Mouse (Mus musculus): ENCODE measurements around the gene Zfp462. TPM values are rescaled to one million over a fixed set of nuclear protein-coding genes. Genes with fewer than 3 reads are reported as not detected.

Zfp462 gene
- polyA plus RNA-seq, 1 experiment from 2014 or later: 5.1 TPM

DNA sequence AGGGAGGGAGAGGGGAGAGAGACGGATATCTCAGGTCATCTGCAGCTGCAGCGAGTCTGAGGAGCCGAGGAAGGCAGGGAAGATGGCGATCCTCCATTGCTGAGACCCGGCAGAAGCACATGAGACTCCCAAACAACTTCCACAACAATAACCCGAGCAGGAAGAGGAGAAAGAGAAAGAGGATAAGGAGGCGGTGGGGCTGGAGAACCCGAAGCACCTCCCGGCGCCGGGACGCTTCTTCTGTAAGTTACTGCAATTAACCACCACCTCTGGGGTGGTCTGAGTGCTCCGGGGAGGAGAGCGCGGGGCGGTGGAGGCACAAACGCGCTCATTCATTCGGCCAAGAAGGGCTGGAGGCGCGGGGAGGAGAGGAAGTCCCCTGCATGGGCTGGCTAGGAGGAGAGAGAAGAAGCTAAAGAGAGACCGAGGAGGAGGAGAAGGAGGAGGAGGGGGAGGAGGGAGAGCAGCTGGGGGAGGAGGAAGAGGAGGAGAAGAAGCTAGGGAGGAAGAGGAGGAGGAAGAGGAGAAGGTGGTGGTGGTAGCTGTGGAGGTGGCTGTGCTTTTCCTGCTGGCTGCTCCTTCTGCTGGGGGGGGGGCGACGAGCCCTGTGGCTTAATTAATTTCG lies 3.3 kb downstream of the Zfp462 start:
- DNase-seq (ENCODE audit: low spot score): no peak
- Histone ChIP-seq H3K36me3 (ENCODE audit: control insufficient read depth, insufficient read depth, low read length) (no peaks in the 10 kb centered on the region), H3K4me2 (ENCODE audit: low read length) (peak overlapping the region; percentile 91), H3K27ac (ENCODE audit: low read depth) (peak overlapping the region; percentile 97), H3K9ac (ENCODE audit: low read length) (peak overlapping the region; percentile 84), H3K4me1 (replicated peaks; ENCODE audit: control insufficient read depth, insufficient read depth, low read length) (peaks cover 18% of the 10 kb centered on the region), H3K4me3 (ENCODE audit: low read depth, low read length) (peak overlapping the region; percentile 85), H3K9me3 (ENCODE audit: control insufficient read depth, low read length) (no peaks in the 10 kb centered on the region), H3K27me3 (replicated peaks; ENCODE audit: control insufficient read depth, insufficient read depth, low read length) (no peaks in the 10 kb centered on the region)
- WGBS: under 1% methylated on average over 24 of the region's 25 CpGs
- ATAC-seq (replicated peaks; ENCODE audit: low FRiP score, low TSS enrichment, low read depth): peak; percentile 44; the same call in 1 of the 2 replicates

DNA sequence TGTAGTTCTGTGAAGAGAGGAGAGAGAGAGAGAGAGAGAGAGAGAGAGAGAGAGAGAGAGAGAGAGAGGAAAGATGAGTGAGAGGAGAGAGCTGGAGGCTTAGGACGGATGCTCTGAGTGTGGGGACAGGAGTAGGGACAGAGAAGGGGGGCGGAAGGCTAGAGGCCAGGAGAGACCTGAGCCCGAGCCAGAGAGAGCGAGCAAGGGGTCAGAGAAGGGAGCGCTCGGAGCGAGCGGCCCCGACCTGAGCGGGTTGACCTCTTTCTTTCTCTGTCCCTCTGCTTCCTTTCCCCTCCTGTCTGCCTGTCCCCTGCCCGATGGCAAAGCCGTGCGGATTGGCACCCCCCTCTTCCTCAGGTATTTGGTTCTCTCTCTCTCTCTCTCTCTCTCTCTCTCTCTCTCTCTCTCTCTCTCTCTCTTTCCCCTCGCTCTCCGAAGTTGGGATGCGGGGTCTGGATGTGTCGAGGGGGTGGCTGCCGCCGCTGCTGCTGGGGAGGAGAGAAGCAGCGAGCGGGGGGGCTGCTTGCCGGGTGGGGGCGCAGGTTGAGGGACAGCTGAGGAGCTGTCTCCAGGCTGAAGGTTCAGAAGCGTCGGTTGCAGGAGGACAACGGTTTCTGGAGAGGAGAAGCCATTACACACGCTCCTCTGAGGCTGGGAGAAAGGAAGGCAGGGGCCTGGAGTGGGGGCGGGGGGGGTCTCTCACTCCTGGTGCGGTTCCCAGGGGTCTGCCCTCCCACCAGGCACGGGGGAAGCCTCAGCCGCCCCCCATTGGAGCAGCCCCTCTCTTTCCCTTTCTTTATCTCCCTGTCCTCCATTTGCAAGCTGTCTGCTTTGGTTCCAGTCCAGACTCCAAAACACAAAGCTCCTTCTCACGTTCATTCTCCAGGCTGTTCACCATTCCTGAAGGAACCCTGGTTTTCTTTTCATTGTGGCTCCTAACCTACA lies 4.0 kb downstream of the Zfp462 start:
- H3K9ac ChIP-seq (ENCODE audit: low read length): peak overlapping the region; percentile 84
- H3K9me3 ChIP-seq (ENCODE audit: control insufficient read depth, low read length): no peaks in the 10 kb centered on the region
- H3K36me3 ChIP-seq (ENCODE audit: control insufficient read depth, insufficient read depth, low read length): no peaks in the 10 kb centered on the region
- under 1% methylated on average over 24 of the region's 32 CpGs for WGBS
- peak overlapping the region; percentile 97 for H3K27ac ChIP-seq (ENCODE audit: low read depth)
- H3K4me3 ChIP-seq (ENCODE audit: low read depth, low read length): peak overlapping the region; percentile 85
- peak overlapping the region; percentile 91 for H3K4me2 ChIP-seq (ENCODE audit: low read length)
- no peaks in the 10 kb centered on the region for H3K27me3 ChIP-seq (replicated peaks; ENCODE audit: control insufficient read depth, insufficient read depth, low read length)
- ATAC-seq (replicated peaks; ENCODE audit: low FRiP score, low TSS enrichment, low read depth): peak; percentile 45
- H3K4me1 ChIP-seq (replicated peaks; ENCODE audit: control insufficient read depth, insufficient read depth, low read length): peaks cover 24% of the 10 kb centered on the region
- DNase-seq (ENCODE audit: low spot score): peak; percentile 85

DNA sequence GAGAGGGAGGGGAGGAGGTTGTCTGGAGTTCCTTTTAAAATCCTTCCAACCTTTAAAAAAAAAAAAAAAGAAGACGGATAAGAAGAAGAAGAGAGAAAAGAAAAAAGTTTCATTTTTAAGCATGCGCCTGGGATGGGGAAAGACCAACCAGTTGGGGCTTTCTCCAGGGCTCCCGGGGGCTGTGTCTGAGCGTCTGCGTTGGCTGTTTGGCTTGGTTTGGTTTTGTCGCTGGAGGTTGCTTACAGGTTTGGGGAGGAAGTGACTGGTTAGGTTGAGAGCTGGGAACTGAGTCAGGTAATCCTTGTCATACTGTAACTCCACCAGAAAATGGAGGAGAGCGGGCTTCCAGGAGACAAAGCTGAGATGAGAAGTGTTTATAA lies 4.7 kb downstream of the Zfp462 start:
- Histone ChIP-seq H3K36me3 (ENCODE audit: control insufficient read depth, insufficient read depth, low read length) (no peaks in the 10 kb centered on the region), H3K4me1 (replicated peaks; ENCODE audit: control insufficient read depth, insufficient read depth, low read length) (peaks cover 30% of the 10 kb centered on the region), H3K9ac (ENCODE audit: low read length) (peak overlapping the region; percentile 84), H3K27ac (ENCODE audit: low read depth) (peak overlapping the region; percentile 97), H3K9me3 (ENCODE audit: control insufficient read depth, low read length) (no peaks in the 10 kb centered on the region), H3K4me3 (ENCODE audit: low read depth, low read length) (peak overlapping the region; percentile 85), H3K4me2 (ENCODE audit: low read length) (peak overlapping the region; percentile 91), H3K27me3 (replicated peaks; ENCODE audit: control insufficient read depth, insufficient read depth, low read length) (no peaks in the 10 kb centered on the region)
- WGBS: 7% methylated on average over 7 of the region's 7 CpGs
- no peak for ATAC-seq (replicated peaks; ENCODE audit: low FRiP score, low TSS enrichment, low read depth)
- DNase-seq (ENCODE audit: low spot score): peak; percentile 72

DNA sequence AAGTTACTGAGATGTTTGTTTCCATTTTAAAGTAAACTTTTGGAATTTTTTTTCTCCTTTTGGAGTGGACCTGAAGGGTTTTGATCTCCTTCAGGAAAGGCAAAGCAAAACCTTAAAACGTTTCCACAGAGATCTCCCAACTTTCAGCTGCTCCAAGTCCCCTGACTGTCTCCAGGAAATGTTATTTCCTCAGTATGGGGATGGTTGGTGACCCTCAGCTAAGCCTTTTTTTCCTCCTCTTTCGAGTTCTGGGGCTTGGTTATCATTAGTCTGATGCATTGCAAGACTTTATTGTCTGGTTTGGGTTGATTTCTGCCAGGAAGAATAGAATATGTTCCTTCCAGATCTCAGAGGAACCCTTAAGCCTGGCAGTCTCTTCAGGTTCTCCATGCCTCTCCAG lies 5.3 kb downstream of the Zfp462 start:
- Histone ChIP-seq H3K4me1 (replicated peaks; ENCODE audit: control insufficient read depth, insufficient read depth, low read length) (peaks cover 36% of the 10 kb centered on the region), H3K4me2 (ENCODE audit: low read length) (peak overlapping the region; percentile 91), H3K9me3 (ENCODE audit: control insufficient read depth, low read length) (no peaks in the 10 kb centered on the region), H3K4me3 (ENCODE audit: low read depth, low read length) (peak overlapping the region; percentile 85), H3K27ac (ENCODE audit: low read depth) (peak overlapping the region; percentile 97), H3K36me3 (ENCODE audit: control insufficient read depth, insufficient read depth, low read length) (no peaks in the 10 kb centered on the region), H3K27me3 (replicated peaks; ENCODE audit: control insufficient read depth, insufficient read depth, low read length) (no peaks in the 10 kb centered on the region), H3K9ac (ENCODE audit: low read length) (peak overlapping the region; percentile 84)
- ATAC-seq (replicated peaks; ENCODE audit: low FRiP score, low TSS enrichment, low read depth) (no peak), DNase-seq (ENCODE audit: low spot score) (no peak)
- WGBS: 22% methylated on average over 2 of the region's 2 CpGs

DNA sequence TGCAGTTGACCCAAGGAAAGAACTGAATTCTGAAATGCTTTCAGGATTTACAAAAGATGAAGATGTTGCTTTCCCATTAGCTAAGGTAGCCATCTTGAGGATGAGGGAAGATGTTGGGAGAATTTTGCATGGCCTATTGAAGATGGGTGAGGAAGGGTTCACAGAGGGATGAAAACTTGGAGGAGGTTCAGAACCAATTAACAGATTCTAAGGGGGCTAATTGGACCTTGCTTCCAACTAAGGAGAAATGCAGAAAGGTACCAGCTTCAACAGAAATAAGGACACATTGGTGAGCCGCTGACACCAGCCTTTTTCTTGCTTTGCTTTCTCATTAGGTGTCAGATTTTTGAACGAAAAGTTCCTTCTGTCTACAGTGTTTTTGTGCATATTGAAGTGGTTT lies 6.0 kb downstream of the Zfp462 start:
- H3K27ac ChIP-seq (ENCODE audit: low read depth): no peak overlapping the region
- H3K9ac ChIP-seq (ENCODE audit: low read length): no peak overlapping the region
- DNase-seq (ENCODE audit: low spot score): no peak
- no peaks in the 10 kb centered on the region for H3K9me3 ChIP-seq (ENCODE audit: control insufficient read depth, low read length)
- 92% methylated on average over 2 of the region's 2 CpGs for WGBS
- no peaks in the 10 kb centered on the region for H3K27me3 ChIP-seq (replicated peaks; ENCODE audit: control insufficient read depth, insufficient read depth, low read length)
- no peak overlapping the region for H3K4me3 ChIP-seq (ENCODE audit: low read depth, low read length)
- ATAC-seq (replicated peaks; ENCODE audit: low FRiP score, low TSS enrichment, low read depth): no peak
- H3K36me3 ChIP-seq (ENCODE audit: control insufficient read depth, insufficient read depth, low read length): no peaks in the 10 kb centered on the region
- peaks cover 43% of the 10 kb centered on the region for H3K4me1 ChIP-seq (replicated peaks; ENCODE audit: control insufficient read depth, insufficient read depth, low read length)
- H3K4me2 ChIP-seq (ENCODE audit: low read length): peak overlapping the region; percentile 91

DNA sequence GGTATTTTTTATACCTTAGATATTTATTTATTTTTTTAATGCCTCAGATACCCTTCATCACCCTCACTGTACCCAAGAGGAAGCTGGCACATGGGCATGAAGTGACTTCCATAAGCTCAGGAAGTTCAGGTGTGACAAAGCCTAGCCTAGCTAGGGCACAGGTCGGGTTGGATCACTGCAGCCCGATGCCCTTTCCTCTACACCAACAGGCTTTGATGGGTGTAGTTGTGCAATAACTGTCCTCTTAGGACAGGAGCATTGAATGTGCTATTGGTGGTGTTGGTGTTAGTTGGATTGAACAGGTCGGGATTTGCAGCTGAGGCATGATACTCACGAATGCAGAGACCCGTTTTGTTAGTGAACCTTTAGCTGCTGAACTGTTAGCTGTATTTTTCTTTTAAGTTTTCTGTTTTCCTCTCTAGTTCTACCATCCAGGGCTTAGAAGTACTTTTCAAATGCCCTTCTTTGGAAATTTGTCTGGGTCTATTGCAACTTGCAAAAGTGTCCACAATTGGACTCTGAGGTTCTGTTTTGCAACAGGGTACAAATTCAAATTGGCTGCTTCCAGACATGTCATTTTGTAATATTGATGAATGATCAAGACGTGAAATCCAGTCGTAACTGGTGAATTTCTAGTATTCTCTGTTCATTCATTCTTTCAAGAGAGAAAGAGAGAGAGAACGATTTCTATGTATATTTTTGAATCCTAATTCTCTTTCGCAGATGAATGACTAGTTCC lies 9.0 kb downstream of the Zfp462 start:
- Histone ChIP-seq H3K27ac (ENCODE audit: low read depth) (peak overlapping the region; percentile 44; the same call in 1 of the 2 replicates), H3K4me1 (replicated peaks; ENCODE audit: control insufficient read depth, insufficient read depth, low read length) (peaks cover 43% of the 10 kb centered on the region), H3K9me3 (ENCODE audit: control insufficient read depth, low read length) (no peaks in the 10 kb centered on the region), H3K9ac (ENCODE audit: low read length) (no peak overlapping the region), H3K4me2 (ENCODE audit: low read length) (peak overlapping the region; percentile 22; the same call in 1 of the 2 replicates), H3K36me3 (ENCODE audit: control insufficient read depth, insufficient read depth, low read length) (0 out of 2 replicates have a peak, but pooled peaks cover 3% of the 10 kb centered on the region), H3K4me3 (ENCODE audit: low read depth, low read length) (no peak overlapping the region), H3K27me3 (replicated peaks; ENCODE audit: control insufficient read depth, insufficient read depth, low read length) (no peaks in the 10 kb centered on the region)
- no peak for ATAC-seq (replicated peaks; ENCODE audit: low FRiP score, low TSS enrichment, low read depth)
- no peak for DNase-seq (ENCODE audit: low spot score)
- WGBS: 62% methylated on average over 9 of the region's 9 CpGs

DNA sequence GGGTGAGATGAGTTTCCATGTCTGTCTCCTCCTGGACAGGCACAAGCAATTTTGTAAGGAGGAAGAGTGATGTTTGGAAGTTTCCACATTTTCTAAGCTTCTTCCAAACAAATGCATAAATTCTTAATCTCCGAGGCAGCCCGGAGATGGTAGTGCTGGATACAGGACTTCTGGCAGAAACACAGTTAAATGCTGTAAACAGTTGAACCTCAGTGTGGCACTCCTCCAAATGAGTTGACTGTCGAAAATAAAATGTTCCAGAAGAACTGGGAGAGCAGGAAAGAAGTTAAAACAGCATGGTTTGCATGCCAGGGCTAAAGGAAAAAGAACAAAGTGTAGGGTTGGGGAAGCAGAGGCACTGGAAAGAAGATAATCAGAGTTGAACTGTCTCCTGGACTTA lies 9.6 kb downstream of the Zfp462 start:
- 0 out of 2 replicates have a peak, but pooled peaks cover 3% of the 10 kb centered on the region for H3K36me3 ChIP-seq (ENCODE audit: control insufficient read depth, insufficient read depth, low read length)
- ATAC-seq (replicated peaks; ENCODE audit: low FRiP score, low TSS enrichment, low read depth) (no peak), DNase-seq (ENCODE audit: low spot score) (no peak)
- no peak overlapping the region for H3K9ac ChIP-seq (ENCODE audit: low read length)
- peaks cover 43% of the 10 kb centered on the region for H3K4me1 ChIP-seq (replicated peaks; ENCODE audit: control insufficient read depth, insufficient read depth, low read length)
- H3K27me3 ChIP-seq (replicated peaks; ENCODE audit: control insufficient read depth, insufficient read depth, low read length): no peaks in the 10 kb centered on the region
- WGBS: 32% methylated on average over 3 of the region's 3 CpGs
- H3K4me2 ChIP-seq (ENCODE audit: low read length): peak overlapping the region; percentile 22; the same call in 1 of the 2 replicates
- H3K4me3 ChIP-seq (ENCODE audit: low read depth, low read length): no peak overlapping the region
- peak overlapping the region; percentile 44; the same call in 1 of the 2 replicates for H3K27ac ChIP-seq (ENCODE audit: low read depth)
- H3K9me3 ChIP-seq (ENCODE audit: control insufficient read depth, low read length): no peaks in the 10 kb centered on the region

DNA sequence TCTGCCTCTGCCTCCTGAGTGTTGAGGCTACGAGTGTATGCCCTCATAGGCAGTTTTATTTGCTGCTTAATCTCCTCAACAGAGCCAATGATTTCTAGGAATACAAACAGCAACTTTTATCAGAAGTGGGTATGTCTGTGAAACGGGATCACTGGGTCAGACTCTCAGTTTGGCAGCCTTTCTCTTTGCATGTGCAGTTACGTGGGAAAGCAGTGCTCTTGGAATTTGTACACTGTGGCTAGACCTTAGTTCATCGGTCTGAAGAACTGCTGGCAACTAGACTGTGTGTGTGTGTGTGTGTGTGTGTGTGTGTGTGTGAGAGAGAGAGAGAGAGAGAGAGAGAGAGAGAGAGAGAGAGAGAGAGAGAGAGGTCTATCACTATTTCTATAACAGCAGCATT lies 15.9 kb downstream of the Zfp462 start:
- H3K9me3 ChIP-seq (ENCODE audit: control insufficient read depth, low read length): no peaks in the 10 kb centered on the region
- H3K4me3 ChIP-seq (ENCODE audit: low read depth, low read length): no peak overlapping the region
- no peaks in the 10 kb centered on the region for H3K27me3 ChIP-seq (replicated peaks; ENCODE audit: control insufficient read depth, insufficient read depth, low read length)
- 71% methylated on average over 4 of the region's 4 CpGs for WGBS
- H3K4me1 ChIP-seq (replicated peaks; ENCODE audit: control insufficient read depth, insufficient read depth, low read length): peaks cover 10% of the 10 kb centered on the region
- H3K36me3 ChIP-seq (ENCODE audit: control insufficient read depth, insufficient read depth, low read length): 0 out of 2 replicates have a peak, but pooled peaks cover 3% of the 10 kb centered on the region
- ATAC-seq (replicated peaks; ENCODE audit: low FRiP score, low TSS enrichment, low read depth) (no peak), DNase-seq (ENCODE audit: low spot score) (peak; percentile 20)
- H3K27ac ChIP-seq (ENCODE audit: low read depth): no peak overlapping the region
- H3K4me2 ChIP-seq (ENCODE audit: low read length): no peak overlapping the region
- H3K9ac ChIP-seq (ENCODE audit: low read length): no peak overlapping the region
